Mouse (Mus musculus) midbrain, embryonic 11.5 days (tissue): Measurements from ENCODE around the gene Ttc23. TPM values are rescaled to one million over a fixed set of nuclear protein-coding genes. Genes with fewer than 3 reads are reported as not detected.

Source experiments
- ATAC-seq: fragments of 200-750 bp; cut with Nextera tagmentation; 2 replicates; pipeline ENCODE4 v1.8.0; 2017; ENCODE audit warnings: moderate TSS enrichment, moderate library complexity; ENCODE audit not compliant: low FRiP score
- DNase-seq: peaks from one replicate; pipeline ENCODE4 v3.0.0; 2015; ENCODE audit warnings: low spot score; ENCODE audit errors: missing footprints
- H3K27ac ChIP-seq: fragments of 300-500 bp; sonication (generic); 2 replicates; pipeline ENCODE4 v1.5.1; 2014; ENCODE audit warnings: low read depth, low read length
- H3K27me3 ChIP-seq: fragments of 300-500 bp; sonication (generic); 2 replicates; pipeline ENCODE4 v1.6.1; 2014; ENCODE audit warnings: mild to moderate bottlenecking, low read length, moderate library complexity, mixed read lengths; ENCODE audit not compliant: control insufficient read depth, insufficient read depth
- H3K36me3 ChIP-seq: fragments of 300-500 bp; sonication (generic); 2 replicates; pipeline ENCODE4 v1.6.1; 2014; ENCODE audit warnings: mild to moderate bottlenecking, low read length, moderate library complexity, mixed read lengths; ENCODE audit not compliant: control insufficient read depth, insufficient read depth
- H3K4me1 ChIP-seq: fragments of 300-500 bp; sonication (generic); 2 replicates; pipeline ENCODE4 v1.6.1; 2014; ENCODE audit warnings: low read length; ENCODE audit not compliant: control insufficient read depth, insufficient read depth
- H3K4me2 ChIP-seq: fragments of 300-500 bp; sonication (generic); 2 replicates; pipeline ENCODE4 v1.6.1; 2014; ENCODE audit warnings: mild to moderate bottlenecking, moderate library complexity
- H3K4me3 ChIP-seq: fragments of 300-500 bp; sonication (generic); 2 replicates; pipeline ENCODE4 v1.5.1; 2014; ENCODE audit warnings: low read depth, low read length
- H3K9ac ChIP-seq: fragments of 300-500 bp; sonication (generic); 2 replicates; pipeline ENCODE4 v1.6.1; 2014; ENCODE audit warnings: low read length
- H3K9me3 ChIP-seq: fragments of 300-500 bp; sonication (generic); 2 replicates; pipeline ENCODE4 v1.6.1; 2016; ENCODE audit warnings: low read length; ENCODE audit not compliant: control insufficient read depth
- WGBS: fragments of 180-500 bp; shearing (Covaris S2); extraction: QIAGEN DNeasy Blood & Tissue Kit; methylation state at CpG from one replicate; pipeline ENCODE4 v1.1.7; 2014; 5-methylcytosine and 5-hydroxymethylcytosine counted together
- polyA plus RNA-seq: library from polyadenylated mRNA; unstranded; fragments of >200 nt; fragmentation: Nextera tagmentation; extraction: Ambion mirVana; gene quantifications from 2 replicates; pipeline ENCODE4 v1.2.1, GENCODE M21; 2014

Gene Ttc23
- polyA plus RNA-seq, 1 experiment from 2014 or later: 36.9 TPM

- Histone ChIP-seq H3K4me3 (no peak overlapping the region), H3K36me3 (no peaks in the 10 kb centered on the region), H3K4me1 (peaks cover 10% of the 10 kb centered on the region), H3K4me2 (no peak overlapping the region), H3K9ac (no peak overlapping the region), H3K27me3 (no peaks in the 10 kb centered on the region; the same call in 1 of the 2 replicates), H3K9me3 (no peaks in the 10 kb centered on the region), H3K27ac (no peak overlapping the region)
- DNase-seq (no peak), ATAC-seq (no peak)
- 88% methylated on average over 7 of the region's 7 CpGs for WGBS
These were observed 7.5 kb downstream of the Ttc23 start for GRCm38 (mm10) chr7:67654668-67655067.

- Histone ChIP-seq H3K27ac (peak overlapping the region; percentile 32; the same call in 1 of the 2 replicates), H3K9ac (peak overlapping the region; percentile 46), H3K27me3 (no peaks in the 10 kb centered on the region; the same call in 1 of the 2 replicates), H3K4me2 (peak overlapping the region; percentile 33; the same call in 1 of the 2 replicates), H3K4me1 (peaks cover 7% of the 10 kb centered on the region; the same call in 1 of the 2 replicates), H3K36me3 (no peaks in the 10 kb centered on the region), H3K9me3 (no peaks in the 10 kb centered on the region), H3K4me3 (0 out of 2 replicates have a peak overlapping the region, but pooled peaks have one; percentile 1)
- ATAC-seq (peak; percentile 84), DNase-seq (peak; percentile 89)
- 9% methylated on average over 1 of the region's 1 CpGs for WGBS
These were observed 8.0 kb downstream of the Ttc23 start for GRCm38 (mm10) chr7:67655186-67655585.

GRCm38 (mm10) chr7:67658110-67658509, 10.9 kb downstream of the Ttc23 start:
- ATAC-seq: no peak

GRCm38 (mm10) chr7:67662424-67662823, 15.2 kb downstream of the Ttc23 start:
- DNase-seq (no peak), ATAC-seq (no peak)
- H3K36me3 ChIP-seq: peaks cover 3% of the 10 kb centered on the region
- WGBS: 85% methylated on average over 5 of the region's 5 CpGs
- no peak overlapping the region for H3K4me3 ChIP-seq
- no peak overlapping the region for H3K4me2 ChIP-seq
- no peaks in the 10 kb centered on the region for H3K27me3 ChIP-seq
- no peaks in the 10 kb centered on the region for H3K9me3 ChIP-seq
- no peak overlapping the region for H3K27ac ChIP-seq
- no peaks in the 10 kb centered on the region for H3K4me1 ChIP-seq
- no peak overlapping the region for H3K9ac ChIP-seq

More at GRCm38 (mm10) chr7:67658110-67658509, 10.9 kb downstream of the Ttc23 start:
- Histone ChIP-seq H3K9ac (no peak overlapping the region), H3K36me3 (no peaks in the 10 kb centered on the region; the same call in 1 of the 2 replicates), H3K4me2 (no peak overlapping the region), H3K4me3 (no peak overlapping the region), H3K27me3 (no peaks in the 10 kb centered on the region), H3K4me1 (0 out of 2 replicates have a peak, but pooled peaks cover 7% of the 10 kb centered on the region), H3K27ac (no peak overlapping the region), H3K9me3 (no peaks in the 10 kb centered on the region)
- DNase-seq: no peak
- WGBS: 85% methylated on average over 4 of the region's 4 CpGs

- Histone ChIP-seq H3K27me3 (no peaks in the 10 kb centered on the region), H3K9ac (no peak overlapping the region), H3K4me3 (no peak overlapping the region), H3K36me3 (peaks cover 3% of the 10 kb centered on the region), H3K4me2 (no peak overlapping the region), H3K4me1 (no peaks in the 10 kb centered on the region), H3K9me3 (no peaks in the 10 kb centered on the region), H3K27ac (no peak overlapping the region)
- WGBS: 89% methylated on average over 14 of the region's 14 CpGs
- no peak for DNase-seq
- ATAC-seq: peak; percentile 46; the same call in 1 of the 2 replicates
These were observed 16.9 kb downstream of the Ttc23 start for GRCm38 (mm10) chr7:67663981-67664694.

- Histone ChIP-seq H3K4me2 (no peak overlapping the region), H3K4me3 (no peak overlapping the region), H3K9me3 (no peaks in the 10 kb centered on the region), H3K4me1 (no peaks in the 10 kb centered on the region), H3K36me3 (peaks cover 9% of the 10 kb centered on the region), H3K27ac (no peak overlapping the region), H3K9ac (no peak overlapping the region), H3K27me3 (no peaks in the 10 kb centered on the region)
- no peak for DNase-seq
- WGBS: 96% methylated on average over 1 of the region's 1 CpGs
- ATAC-seq: no peak
These were observed 23.8 kb downstream of the Ttc23 start for GRCm38 (mm10) chr7:67670965-67671364.

GRCm38 (mm10) chr7:67672650-67673049, 25.4 kb downstream of the Ttc23 start:
- no peak overlapping the region for H3K27ac ChIP-seq
- H3K9me3 ChIP-seq: no peaks in the 10 kb centered on the region
- ATAC-seq (peak; percentile 66), DNase-seq (peak; percentile 99)
- H3K4me2 ChIP-seq: no peak overlapping the region
- H3K4me1 ChIP-seq: no peaks in the 10 kb centered on the region
- no peak overlapping the region for H3K4me3 ChIP-seq
- no peaks in the 10 kb centered on the region for H3K27me3 ChIP-seq
- 13% methylated on average over 10 of the region's 10 CpGs for WGBS
- peaks cover 7% of the 10 kb centered on the region; the same call in 1 of the 2 replicates for H3K36me3 ChIP-seq
- H3K9ac ChIP-seq: no peak overlapping the region

- DNase-seq (no peak), ATAC-seq (no peak)
- Histone ChIP-seq H3K9ac (no peak overlapping the region), H3K4me2 (no peak overlapping the region), H3K27me3 (no peaks in the 10 kb centered on the region), H3K36me3 (peaks cover 7% of the 10 kb centered on the region; the same call in 1 of the 2 replicates), H3K4me1 (no peaks in the 10 kb centered on the region), H3K27ac (no peak overlapping the region), H3K9me3 (no peaks in the 10 kb centered on the region), H3K4me3 (no peak overlapping the region)
- 90% methylated on average over 5 of the region's 5 CpGs for WGBS
These were observed 26.4 kb downstream of the Ttc23 start for GRCm38 (mm10) chr7:67673656-67674055.

- Histone ChIP-seq H3K9ac (no peak overlapping the region), H3K27me3 (no peaks in the 10 kb centered on the region), H3K4me2 (no peak overlapping the region), H3K27ac (no peak overlapping the region), H3K4me3 (no peak overlapping the region), H3K36me3 (0 out of 2 replicates have a peak, but pooled peaks cover 2% of the 10 kb centered on the region), H3K4me1 (no peaks in the 10 kb centered on the region), H3K9me3 (no peaks in the 10 kb centered on the region)
- ATAC-seq (no peak), DNase-seq (no peak)
- 94% methylated on average over 16 of the region's 16 CpGs for WGBS
These were observed 31.8 kb downstream of the Ttc23 start for GRCm38 (mm10) chr7:67678878-67679499.
